Mouse (Mus musculus): Measurements from ENCODE around the gene Iscu. TPM values are rescaled to one million over a fixed set of nuclear protein-coding genes. Genes with fewer than 3 reads are reported as not detected.
"Not testable (repeated sequence)": the region's sequence is repeated elsewhere in the genome, so short reads cannot be mapped to it uniquely, and the experiment has no call there.

Iscu gene
- polyA plus RNA-seq, 1 experiment from 2014 or later, result 111 TPM

DNA sequence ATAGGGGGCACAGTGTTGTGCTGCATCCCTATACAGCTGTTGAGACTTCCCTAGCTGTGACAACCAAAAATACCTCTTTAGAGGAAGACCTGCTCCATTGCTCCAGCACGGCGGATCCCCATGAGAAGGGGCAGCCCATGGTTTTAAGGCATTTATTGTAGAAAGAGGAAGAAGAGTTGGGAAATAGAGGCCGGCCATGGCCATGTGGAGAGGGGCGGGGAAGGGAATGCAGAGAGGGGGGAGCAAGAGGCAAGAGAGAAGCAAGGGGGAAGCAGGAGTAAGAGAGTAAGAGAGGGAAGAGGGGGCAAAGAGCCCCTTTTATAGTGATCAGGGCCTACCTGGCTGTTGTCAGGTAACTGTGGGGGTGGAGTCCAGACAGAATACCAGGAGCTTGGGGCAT, 37.6 kb downstream of the Iscu start:
- no peak for ATAC-seq (ENCODE audit: insufficient read depth, low FRiP score, low read depth)

DNA sequence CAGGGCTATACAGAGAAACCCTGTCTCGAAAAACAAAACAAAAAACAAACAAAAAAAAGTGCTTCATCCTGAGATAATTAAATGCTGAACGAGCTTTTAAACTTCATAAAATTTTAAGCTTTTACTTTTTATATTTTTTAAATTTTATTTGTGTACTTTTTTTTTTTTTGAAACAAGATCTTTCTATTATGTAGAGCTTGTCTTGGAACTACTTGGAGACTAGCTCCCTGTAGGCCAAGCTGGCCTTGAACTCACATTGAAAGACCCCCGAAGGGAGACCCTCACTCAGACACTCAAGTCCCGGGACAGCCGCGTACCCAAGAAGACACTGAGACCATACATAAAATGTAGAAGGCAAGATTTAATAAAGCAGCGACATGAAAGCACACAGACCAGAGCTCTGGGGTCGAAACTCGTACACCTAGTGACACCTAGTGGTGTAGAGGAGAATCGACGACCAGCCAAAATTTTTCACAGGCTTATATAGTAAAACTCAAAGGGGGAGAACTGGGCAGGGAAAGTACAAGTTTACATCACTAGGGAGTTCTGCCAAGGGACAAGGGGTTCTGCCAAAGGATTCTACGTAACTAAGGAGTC, 39.4 kb downstream of the Iscu start:
- H3K9ac ChIP-seq; H3K27me3 ChIP-seq (replicated peaks); H3K36me3 ChIP-seq; H3K9me3 ChIP-seq; H3K27ac ChIP-seq; H3K4me3 ChIP-seq (replicated peaks); H3K4me2 ChIP-seq; ATAC-seq (ENCODE audit: insufficient read depth, low FRiP score, low read depth): not testable (repeated sequence)
- WGBS, result 21% methylated on average over 11 of the region's 12 CpGs
- H3K4me1 ChIP-seq, result peaks cover 16% of the 10 kb centered on the region; the same call in 1 of the 2 replicates

More for the DNA sequence above, 37.6 kb downstream of the Iscu start:
- peaks cover 9% of the 10 kb centered on the region; the same call in 1 of the 2 replicates for H3K4me1 ChIP-seq
- H3K27me3 ChIP-seq (replicated peaks), result no peaks in the 10 kb centered on the region
- H3K9me3 ChIP-seq, result no peaks in the 10 kb centered on the region
- no peaks in the 10 kb centered on the region for H3K36me3 ChIP-seq
- no peak overlapping the region for H3K4me3 ChIP-seq (replicated peaks)
- H3K27ac ChIP-seq, result no peak overlapping the region
- 89% methylated on average over 4 of the region's 4 CpGs for WGBS
- no peak overlapping the region for H3K4me2 ChIP-seq
- H3K9ac ChIP-seq, result no peak overlapping the region

DNA sequence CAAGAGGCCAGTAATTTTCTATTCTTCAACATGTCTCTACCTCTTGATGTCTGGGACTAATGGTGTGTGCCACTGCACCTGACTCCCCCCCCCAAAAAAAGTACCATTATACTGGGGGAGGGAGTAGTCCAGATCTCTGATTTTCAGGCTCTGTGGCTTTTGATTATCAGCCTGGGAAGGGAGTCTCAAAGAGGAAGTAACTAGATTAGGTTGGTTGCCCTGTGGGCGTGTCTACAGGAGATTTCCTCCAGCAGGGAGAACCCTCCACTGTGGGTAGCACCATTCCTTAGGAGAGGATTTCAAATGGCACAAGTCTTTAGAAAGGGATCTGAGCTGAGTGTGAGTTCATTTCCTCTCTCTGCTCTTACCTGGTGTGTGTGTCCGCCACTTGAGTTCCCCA, 40.1 kb downstream of the Iscu start:
- no peak overlapping the region for H3K27ac ChIP-seq
- H3K27me3 ChIP-seq (replicated peaks), result no peaks in the 10 kb centered on the region
- no peak overlapping the region for H3K4me3 ChIP-seq (replicated peaks)
- H3K36me3 ChIP-seq, result no peaks in the 10 kb centered on the region
- H3K4me1 ChIP-seq, result peaks cover 15% of the 10 kb centered on the region; the same call in 1 of the 2 replicates
- WGBS, result 90% methylated on average over 2 of the region's 2 CpGs
- H3K9ac ChIP-seq, result no peak overlapping the region
- ATAC-seq (ENCODE audit: insufficient read depth, low FRiP score, low read depth), result no peak
- no peaks in the 10 kb centered on the region for H3K9me3 ChIP-seq
- no peak overlapping the region for H3K4me2 ChIP-seq

DNA sequence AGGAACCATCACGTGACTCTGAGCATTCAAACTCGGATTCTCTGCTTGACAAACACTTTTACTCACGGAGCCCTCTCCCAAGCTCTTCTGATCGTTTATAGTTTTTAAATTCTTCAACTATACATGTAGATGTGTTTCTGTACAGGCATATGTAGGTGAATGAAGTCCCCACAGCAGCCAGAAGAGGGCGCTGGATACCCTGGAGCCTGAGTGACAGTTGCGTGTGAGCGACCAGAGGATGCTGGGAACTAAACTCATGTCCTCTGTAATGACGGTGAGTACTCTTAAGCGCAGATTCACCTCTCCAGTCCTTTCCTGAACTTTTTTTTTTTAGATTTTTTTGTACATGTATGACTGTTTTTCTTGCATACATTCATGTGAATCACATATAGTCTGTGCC, 41.1 kb downstream of the Iscu start:
- H3K9ac ChIP-seq, result no peak overlapping the region
- H3K4me3 ChIP-seq (replicated peaks), result no peak overlapping the region
- H3K27ac ChIP-seq, result no peak overlapping the region
- no peak overlapping the region for H3K4me2 ChIP-seq
- H3K27me3 ChIP-seq (replicated peaks), result no peaks in the 10 kb centered on the region
- WGBS, result 14% methylated on average over 9 of the region's 9 CpGs
- H3K4me1 ChIP-seq, result 0 out of 2 replicates have a peak, but pooled peaks cover 7% of the 10 kb centered on the region
- no peaks in the 10 kb centered on the region for H3K36me3 ChIP-seq
- no peaks in the 10 kb centered on the region for H3K9me3 ChIP-seq
- ATAC-seq (ENCODE audit: insufficient read depth, low FRiP score, low read depth), result no peak

DNA sequence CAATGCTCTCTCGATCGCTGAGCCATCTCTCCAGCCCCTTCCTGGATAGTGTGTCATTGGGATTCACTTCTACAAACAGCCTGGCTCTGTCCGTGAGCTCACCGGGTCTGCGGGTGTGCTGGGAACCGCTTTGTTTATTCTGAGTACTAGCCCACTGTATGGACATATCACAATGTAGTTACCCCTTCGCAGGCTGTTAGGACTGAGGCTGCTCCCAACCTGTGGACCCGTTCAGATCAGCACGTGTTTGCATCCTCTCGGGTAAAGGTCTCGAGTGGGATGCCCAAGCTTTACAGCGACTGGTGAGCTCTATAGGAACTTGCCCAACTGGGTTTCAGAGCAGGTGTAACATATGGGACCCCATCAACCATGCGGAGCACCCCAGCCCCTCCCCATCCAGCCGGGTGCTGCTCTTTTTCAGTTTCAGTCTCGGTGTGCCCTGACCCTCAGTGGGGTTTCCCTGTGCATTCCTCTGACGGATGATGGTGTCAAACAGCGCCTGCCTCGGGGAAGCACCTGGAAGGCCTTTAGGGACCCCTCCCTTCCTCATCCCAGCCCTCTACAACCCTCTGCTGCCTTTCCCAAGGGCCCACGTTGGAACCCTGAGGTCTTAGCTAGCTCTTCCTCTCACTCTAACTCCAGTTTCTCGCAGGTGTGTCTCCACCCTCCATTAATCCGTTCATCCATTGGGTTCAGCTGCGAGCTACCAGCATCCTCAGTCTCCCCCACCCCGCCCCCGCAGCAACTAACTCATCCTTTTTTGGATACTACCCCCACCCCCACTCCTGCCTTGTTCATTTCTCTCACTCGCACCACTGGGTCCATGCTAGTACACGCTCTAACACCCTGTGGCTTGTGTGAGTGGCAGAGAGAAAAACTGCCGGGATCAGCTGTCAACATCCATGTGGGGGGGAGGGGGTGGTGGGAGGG, 41.8 kb downstream of the Iscu start:
- 34% methylated on average over 27 of the region's 27 CpGs for WGBS
- 0 out of 2 replicates have a peak, but pooled peaks cover 7% of the 10 kb centered on the region for H3K4me1 ChIP-seq
- H3K36me3 ChIP-seq, result no peaks in the 10 kb centered on the region
- H3K27ac ChIP-seq, result no peak overlapping the region
- H3K4me2 ChIP-seq, result no peak overlapping the region
- H3K4me3 ChIP-seq (replicated peaks), result no peak overlapping the region
- ATAC-seq (ENCODE audit: insufficient read depth, low FRiP score, low read depth), result no peak
- H3K9ac ChIP-seq, result no peak overlapping the region
- H3K27me3 ChIP-seq (replicated peaks), result no peaks in the 10 kb centered on the region
- no peaks in the 10 kb centered on the region for H3K9me3 ChIP-seq

DNA sequence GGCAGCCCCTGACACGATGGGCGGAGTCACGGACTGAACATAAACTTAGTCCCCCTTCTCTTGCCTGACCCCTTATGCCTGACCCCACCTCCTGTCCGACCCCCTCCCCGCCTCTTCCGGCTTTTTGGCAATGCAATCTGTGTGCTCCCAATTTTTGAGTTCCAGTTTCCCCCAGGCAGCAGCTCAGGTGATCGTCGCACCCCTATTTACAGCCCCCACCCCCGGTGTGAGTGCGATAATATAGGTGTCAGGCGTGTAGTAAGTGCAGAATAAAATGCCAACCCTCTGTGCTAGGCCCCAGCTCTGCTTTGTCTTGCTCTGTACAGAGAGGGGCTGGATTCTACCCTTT, 42.5 kb downstream of the Iscu start:
- Histone ChIP-seq H3K9ac (no peak overlapping the region), H3K27ac (no peak overlapping the region), H3K36me3 (no peaks in the 10 kb centered on the region), H3K4me3 (replicated peaks) (no peak overlapping the region), H3K4me1 (0 out of 2 replicates have a peak, but pooled peaks cover 7% of the 10 kb centered on the region), H3K9me3 (no peaks in the 10 kb centered on the region), H3K27me3 (replicated peaks) (no peaks in the 10 kb centered on the region), H3K4me2 (no peak overlapping the region)
- ATAC-seq (ENCODE audit: insufficient read depth, low FRiP score, low read depth), result no peak
- 50% methylated on average over 11 of the region's 11 CpGs for WGBS

DNA sequence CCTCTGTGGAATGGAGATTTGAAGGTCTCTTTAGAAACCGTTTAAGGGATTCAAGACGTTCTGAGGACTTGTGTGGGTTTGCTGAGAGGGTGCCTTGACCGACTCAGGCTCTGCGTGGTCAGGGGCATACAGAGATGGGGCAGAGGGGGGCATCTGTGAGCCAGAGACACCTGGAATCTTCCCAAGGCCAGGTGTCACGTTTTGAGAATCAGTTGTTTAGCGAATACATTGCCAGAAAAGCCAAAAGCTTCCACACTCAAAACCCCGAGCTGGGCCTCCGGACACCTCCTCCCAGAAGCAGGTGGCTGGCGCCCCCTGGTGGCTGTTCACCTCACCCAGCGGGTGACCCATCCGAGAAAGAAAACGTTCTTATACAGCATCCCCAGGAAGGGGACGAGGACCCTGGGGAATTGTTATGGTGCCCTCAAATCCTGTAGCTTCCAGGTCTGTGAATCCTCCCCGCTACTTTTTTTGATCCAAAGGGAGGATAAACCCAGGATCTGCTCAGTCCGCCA, 43.1 kb downstream of the Iscu start:
- 11% methylated on average over 15 of the region's 15 CpGs for WGBS
- Histone ChIP-seq H3K4me2 (0 out of 2 replicates have a peak overlapping the region, but pooled peaks have one; percentile 11), H3K4me3 (replicated peaks) (no peak overlapping the region), H3K36me3 (no peaks in the 10 kb centered on the region), H3K9ac (no peak overlapping the region), H3K27me3 (replicated peaks) (no peaks in the 10 kb centered on the region), H3K27ac (no peak overlapping the region), H3K9me3 (no peaks in the 10 kb centered on the region), H3K4me1 (0 out of 2 replicates have a peak, but pooled peaks cover 7% of the 10 kb centered on the region)
- no peak for ATAC-seq (ENCODE audit: insufficient read depth, low FRiP score, low read depth)

DNA sequence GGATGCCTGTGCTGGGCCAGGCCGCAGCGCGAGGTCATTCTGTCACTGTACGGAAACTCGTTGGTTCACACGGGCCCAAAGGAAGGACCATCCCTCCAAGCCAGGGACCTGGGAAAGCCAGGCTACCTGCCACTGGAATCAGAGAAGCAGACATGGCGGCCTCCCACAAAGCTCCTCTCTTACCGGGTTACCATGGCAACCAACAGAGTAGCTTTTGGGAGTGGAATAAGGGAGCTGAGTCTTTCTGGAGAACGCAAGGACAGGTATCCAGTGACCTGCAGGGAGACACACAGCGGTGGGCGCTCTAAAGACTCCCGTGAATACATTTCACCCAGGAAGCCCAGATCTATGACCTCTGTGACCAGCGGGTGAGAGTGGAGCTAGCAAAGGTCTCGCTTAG, 46.0 kb downstream of the Iscu start:
- WGBS, result 66% methylated on average over 14 of the region's 14 CpGs
- no peaks in the 10 kb centered on the region for H3K27me3 ChIP-seq (replicated peaks)

DNA sequence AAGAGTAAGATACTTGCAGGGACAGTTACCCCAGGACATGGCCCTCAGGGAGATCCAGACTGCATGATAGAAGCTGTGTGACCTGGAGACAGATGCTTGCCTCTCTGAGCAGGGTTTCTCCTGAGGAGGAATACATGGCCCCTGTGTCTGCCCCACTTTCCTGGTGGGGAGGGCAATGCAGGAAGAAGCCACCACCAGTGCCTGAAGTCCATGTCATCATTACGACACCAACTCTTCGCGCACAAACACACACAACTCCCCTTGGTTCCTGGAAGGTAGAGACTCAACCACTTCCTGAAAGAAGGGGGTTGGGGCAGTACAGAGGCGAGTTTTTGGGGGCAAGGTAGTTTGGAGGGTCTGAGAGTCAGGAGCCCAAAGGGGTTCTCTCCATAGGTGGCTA, 51.7 kb downstream of the Iscu start:
- no peak overlapping the region for H3K4me2 ChIP-seq
- 73% methylated on average over 4 of the region's 4 CpGs for WGBS
- no peak overlapping the region for H3K9ac ChIP-seq
- no peak overlapping the region for H3K4me3 ChIP-seq (replicated peaks)
- H3K27me3 ChIP-seq (replicated peaks), result no peaks in the 10 kb centered on the region
- H3K9me3 ChIP-seq, result no peaks in the 10 kb centered on the region
- ATAC-seq (ENCODE audit: insufficient read depth, low FRiP score, low read depth), result no peak
- H3K36me3 ChIP-seq, result no peaks in the 10 kb centered on the region
- no peaks in the 10 kb centered on the region for H3K4me1 ChIP-seq
- H3K27ac ChIP-seq, result no peak overlapping the region

More for the DNA sequence above, 46.0 kb downstream of the Iscu start:
- Histone ChIP-seq H3K4me1 (0 out of 2 replicates have a peak, but pooled peaks cover 7% of the 10 kb centered on the region), H3K4me2 (no peak overlapping the region), H3K9me3 (no peaks in the 10 kb centered on the region), H3K9ac (no peak overlapping the region), H3K4me3 (replicated peaks) (no peak overlapping the region), H3K36me3 (no peaks in the 10 kb centered on the region), H3K27ac (no peak overlapping the region)
- ATAC-seq (ENCODE audit: insufficient read depth, low FRiP score, low read depth), result no peak

DNA sequence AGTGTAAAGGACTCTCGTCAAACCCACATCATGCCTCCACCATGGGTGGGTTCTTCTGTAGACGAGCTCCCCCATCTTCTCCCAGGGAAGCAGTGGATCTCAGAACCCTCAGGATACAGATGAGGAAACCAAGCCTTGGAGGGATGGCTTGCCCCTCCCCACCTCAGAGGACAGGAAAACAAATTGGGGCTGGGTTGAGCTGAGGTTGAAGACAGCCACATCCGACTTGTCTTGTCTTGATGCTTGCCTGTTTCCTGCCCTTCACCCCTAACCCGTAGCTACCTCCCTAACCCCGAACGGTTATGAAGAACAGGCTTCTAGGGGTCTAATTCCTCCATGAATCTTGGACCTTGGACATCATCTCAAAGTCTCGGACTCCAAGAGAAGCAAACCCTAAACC, 53.0 kb downstream of the Iscu start:
- H3K4me2 ChIP-seq, result no peak overlapping the region
- no peaks in the 10 kb centered on the region for H3K9me3 ChIP-seq
- no peak overlapping the region for H3K9ac ChIP-seq
- 75% methylated on average over 7 of the region's 7 CpGs for WGBS
- ATAC-seq (ENCODE audit: insufficient read depth, low FRiP score, low read depth), result no peak
- no peaks in the 10 kb centered on the region for H3K36me3 ChIP-seq
- H3K27me3 ChIP-seq (replicated peaks), result no peaks in the 10 kb centered on the region
- no peaks in the 10 kb centered on the region for H3K4me1 ChIP-seq
- H3K4me3 ChIP-seq (replicated peaks), result no peak overlapping the region
- H3K27ac ChIP-seq, result no peak overlapping the region

DNA sequence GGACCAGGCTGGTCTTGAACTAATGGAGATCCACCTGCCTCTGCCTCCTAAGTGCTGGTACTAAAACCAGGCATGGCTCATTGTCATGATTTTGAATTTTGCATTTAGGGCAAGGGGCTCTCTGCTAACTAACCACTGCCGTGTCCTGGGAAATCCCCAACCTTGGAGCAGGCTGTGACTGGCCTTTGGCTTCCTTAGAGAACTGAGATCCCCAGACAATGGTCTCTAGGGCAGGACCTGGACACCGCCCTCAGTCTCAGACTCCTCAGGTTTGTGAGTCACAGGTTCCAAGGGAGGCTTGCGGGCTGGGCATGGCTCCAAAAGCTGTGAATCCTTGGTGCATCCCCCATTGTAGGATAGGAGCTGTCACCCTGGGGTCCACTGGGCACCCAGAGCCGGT, 54.1 kb downstream of the Iscu start:
- Histone ChIP-seq H3K9ac (no peak overlapping the region), H3K36me3 (no peaks in the 10 kb centered on the region), H3K4me2 (no peak overlapping the region), H3K4me1 (no peaks in the 10 kb centered on the region), H3K9me3 (no peaks in the 10 kb centered on the region), H3K4me3 (replicated peaks) (no peak overlapping the region), H3K27ac (no peak overlapping the region), H3K27me3 (replicated peaks) (no peaks in the 10 kb centered on the region)
- no peak for ATAC-seq (ENCODE audit: insufficient read depth, low FRiP score, low read depth)
- WGBS, result 84% methylated on average over 4 of the region's 4 CpGs

All from stomach, embryonic 15.5 days (tissue).